In genomic region chr14:26308813-26309212, GRCm38 (mm10) we compare ENCODE assay signal across 20 mouse cellular contexts. TPM values are rescaled to one million over a fixed set of nuclear protein-coding genes. Genes with fewer than 3 reads are reported as not detected.
"Had no signal": no experiment of that assay in that cellular context is flagged by ENCODE, and none has a peak within 500 bp of the region (broad histone marks: within the 10 kb centered on the region; RNA-seq: fewer than 3 reads in every experiment).

No protein-coding gene starts in this region.

- H3K27me3 ChIP-seq: midbrain, embryonic 12.5 days; neural tube, embryonic 13.5 days; neural tube, embryonic 15.5 days; stomach, embryonic 15.5 days had no signal

- H3K4me1 ChIP-seq: midbrain, embryonic 12.5 days; neural tube, embryonic 13.5 days; neural tube, embryonic 15.5 days; stomach, embryonic 15.5 days had no signal

- H3K9me3 ChIP-seq: midbrain, embryonic 10.5 days; midbrain, embryonic 12.5 days; neural tube, embryonic 13.5 days; neural tube, embryonic 15.5 days; stomach, embryonic 15.5 days had no signal

- H3K4me2 ChIP-seq: lung, embryonic 14.5 days; midbrain, embryonic 12.5 days; neural tube, embryonic 13.5 days; neural tube, embryonic 15.5 days; stomach, embryonic 15.5 days had no signal

- H3K4me3 ChIP-seq: midbrain, embryonic 10.5 days; midbrain, embryonic 12.5 days; myocyte; neural tube, embryonic 13.5 days; neural tube, embryonic 15.5 days; stomach, embryonic 15.5 days had no signal

- DNase-seq: lung, adult 18-20 months; lung, embryonic 14.5 days; lung, postnatal 10 days; lung, postnatal 4 days; midbrain, embryonic 14.5 days; right cerebral cortex, postnatal 25 days; thymus, adult 18-20 months; thymus, postnatal 14 days; thymus, postnatal 36 days had no signal

- H3K9ac ChIP-seq: liver, embryonic 14.5 days; lung, embryonic 14.5 days; midbrain, embryonic 12.5 days; neural tube, embryonic 13.5 days; neural tube, embryonic 15.5 days; stomach, embryonic 15.5 days had no signal

- H3K36me3 ChIP-seq: midbrain, embryonic 10.5 days; midbrain, embryonic 12.5 days; neural tube, embryonic 13.5 days; neural tube, embryonic 15.5 days; stomach, embryonic 15.5 days had no signal

- H3K27ac ChIP-seq: liver, embryonic 14.5 days; midbrain, embryonic 10.5 days; midbrain, embryonic 12.5 days; neural tube, embryonic 13.5 days; neural tube, embryonic 15.5 days; stomach, embryonic 15.5 days; stomach, postnatal 0 days had no signal

- ATAC-seq: midbrain, embryonic 16.5 days had no signal

RNA-seq across cellular contexts. Expression of gene Duxbl3, which starts 51.1 kb away (rescaled TPM):
- polyA plus RNA-seq: liver, embryonic 14.5 days; liver, embryonic 16.5 days; spleen, adult 2 months had no signal
